Mouse (Mus musculus): Measurements from ENCODE around the gene Cpa4. TPM values are rescaled to one million over a fixed set of nuclear protein-coding genes. Genes with fewer than 3 reads are reported as not detected.
A peak's percentile ranks its signal among the peaks of the same experiment; 100 is the strongest.

Gene Cpa4
- total RNA-seq, 4 experiments from 2014 or later: 0.17 to 0.39 (median 0.18) TPM

DNA sequence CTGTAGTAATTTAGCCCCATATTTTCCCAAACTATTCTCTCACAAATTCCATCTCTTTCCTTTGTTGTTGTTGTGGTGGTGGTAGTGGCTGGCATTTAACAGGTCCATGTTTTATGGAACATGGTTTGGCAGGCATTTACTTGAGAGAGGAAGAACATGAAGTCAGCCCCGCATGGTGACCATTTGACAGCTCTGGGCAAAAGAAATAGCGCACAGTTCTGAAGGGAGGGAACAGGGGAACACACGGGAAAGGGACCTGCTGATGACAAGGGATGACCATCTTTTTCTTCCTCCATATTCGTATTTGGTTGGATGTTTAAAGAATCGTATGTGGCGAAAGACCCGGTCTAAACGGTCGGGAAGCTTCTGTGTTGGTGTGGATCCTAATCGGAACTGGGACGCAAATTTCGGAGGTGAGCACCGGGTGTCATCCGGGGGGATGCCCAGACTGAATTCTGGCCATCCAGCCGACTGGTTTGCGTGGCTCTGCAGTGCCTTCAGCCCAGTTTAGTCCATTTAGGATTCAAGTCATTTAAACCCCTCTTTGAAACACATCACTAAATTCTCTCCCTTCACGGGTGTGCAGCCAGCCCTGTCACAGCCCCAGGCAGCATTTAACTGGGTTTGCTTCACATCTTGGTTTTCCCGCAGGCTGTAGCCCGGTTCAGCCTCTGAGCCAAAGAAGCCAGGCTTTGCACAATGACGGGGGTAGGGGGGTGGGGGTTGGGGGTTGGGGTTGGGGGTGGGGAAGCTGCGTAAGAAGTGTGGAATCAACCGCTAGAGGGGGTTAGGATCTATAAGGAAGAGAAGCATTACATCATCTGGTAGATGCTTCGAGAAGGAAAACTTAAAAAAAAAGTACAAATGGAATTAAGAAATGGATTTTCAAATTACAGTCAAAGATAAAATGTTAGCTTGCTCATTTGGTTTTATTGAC is 16.3 kb upstream of the Cpa4 start:
- DNase-seq (ENCODE audit: low spot score in 2 of 2): no peak

DNA sequence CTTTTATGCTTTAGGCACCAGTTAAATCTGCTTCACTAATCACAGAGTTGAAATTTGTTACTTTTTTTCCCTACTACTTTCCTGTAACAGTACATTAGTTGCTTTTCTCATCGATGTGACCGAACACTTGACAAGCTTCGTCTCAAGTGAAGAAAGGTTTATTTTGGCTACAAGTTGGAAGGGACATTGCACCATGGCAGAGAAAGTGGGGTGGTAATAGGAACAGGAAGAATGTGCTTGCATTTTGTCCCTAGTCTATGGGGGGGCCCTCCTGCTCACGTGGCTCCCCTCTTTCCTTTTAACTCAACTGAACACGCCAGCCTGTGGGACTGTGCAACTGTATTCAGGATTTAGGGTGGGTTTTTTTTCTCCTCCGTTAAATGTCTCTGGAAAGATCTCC is 15.5 kb upstream of the Cpa4 start:
- DNase-seq (ENCODE audit: low spot score in 2 of 2): no peak

- no peak for DNase-seq (ENCODE audit: low spot score in 2 of 2)
Observed at GRCm38 (mm10) chr6:30553381-30554010, 14.7 kb upstream of the Cpa4 start.

DNA sequence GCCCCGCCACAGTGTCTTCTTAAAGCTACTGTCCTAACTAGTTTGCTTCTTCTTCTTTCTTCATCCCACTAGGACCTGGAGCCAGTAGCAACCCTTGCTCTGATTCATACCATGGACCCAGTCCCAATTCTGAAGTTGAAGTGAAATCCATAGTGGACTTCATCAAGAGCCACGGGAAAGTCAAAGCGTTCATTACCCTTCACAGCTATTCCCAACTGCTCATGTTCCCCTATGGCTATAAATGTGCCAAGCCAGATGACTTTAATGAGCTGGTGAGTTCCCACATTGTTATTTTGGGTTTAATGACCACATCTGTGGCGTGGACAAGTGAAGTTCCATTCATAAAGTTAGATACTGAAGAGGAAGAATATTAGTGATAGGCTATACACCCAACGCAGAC is 14.1 kb upstream of the Cpa4 start:
- no peak for DNase-seq (ENCODE audit: low spot score in 2 of 2)

- DNase-seq (ENCODE audit: low spot score in 2 of 2): no peak
Observed at GRCm38 (mm10) chr6:30554621-30555170, 13.5 kb upstream of the Cpa4 start.

DNA sequence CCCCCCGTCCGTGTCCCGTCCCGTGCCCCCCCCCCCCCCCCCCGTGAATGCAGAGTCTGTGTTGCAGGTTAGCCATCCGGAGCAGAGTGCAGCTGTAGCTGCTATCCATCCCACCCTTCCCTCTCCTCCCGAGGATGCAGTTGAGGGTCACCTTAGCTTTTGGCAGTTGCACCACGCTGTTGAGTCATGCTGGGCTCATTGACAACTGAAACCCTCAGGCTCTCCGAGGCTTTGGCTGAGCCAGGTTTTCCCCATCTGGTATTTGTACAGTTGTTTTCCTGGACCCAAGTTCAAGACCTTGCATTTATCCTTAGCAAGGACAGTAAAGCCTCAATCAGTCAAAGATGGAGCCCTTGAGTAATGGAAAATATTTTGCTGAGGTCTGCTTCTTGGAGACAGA is 12.1 kb upstream of the Cpa4 start:
- no peak for DNase-seq (ENCODE audit: low spot score in 2 of 2)

DNA sequence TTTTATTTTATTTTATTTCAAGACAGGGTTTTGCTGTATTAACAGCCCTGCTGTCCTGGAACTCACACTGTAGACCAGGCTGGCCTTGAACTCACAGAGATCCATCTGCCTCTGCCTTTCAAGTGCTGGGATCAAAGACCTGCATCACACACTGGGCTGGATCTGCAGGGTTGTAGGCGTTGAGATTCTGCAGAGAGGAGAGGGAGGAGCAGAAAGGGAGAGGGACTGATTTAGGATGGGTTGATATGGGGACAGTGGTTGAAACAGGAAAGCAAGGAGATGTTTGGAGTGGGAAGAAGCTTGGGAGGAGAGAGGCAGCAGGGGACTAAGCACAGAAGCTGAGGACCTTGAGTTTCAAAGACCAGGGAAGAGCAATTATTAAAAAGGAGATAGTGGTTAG is 8.4 kb upstream of the Cpa4 start:
- DNase-seq (ENCODE audit: low spot score in 2 of 2): no peak

DNA sequence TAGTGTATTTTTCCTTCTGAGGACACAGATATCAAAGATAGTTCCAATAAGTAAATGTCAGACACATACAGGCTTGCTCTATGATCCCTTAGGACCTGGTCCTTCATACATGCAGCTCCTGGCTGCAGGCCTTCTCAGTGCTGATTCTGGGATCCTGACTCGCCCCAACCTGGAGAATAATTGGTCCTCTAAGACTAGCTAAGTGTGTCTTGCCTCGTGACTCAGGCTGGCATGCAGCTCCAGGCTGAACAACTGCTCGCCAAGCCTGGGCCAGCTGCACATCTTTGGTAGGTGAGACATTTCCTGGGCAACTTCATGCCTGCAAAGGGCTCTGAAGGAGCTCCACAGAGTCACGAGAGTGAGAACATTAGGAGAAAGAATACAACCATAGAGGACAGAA is 6.0 kb upstream of the Cpa4 start:
- DNase-seq (ENCODE audit: low spot score in 2 of 2): no peak

DNA sequence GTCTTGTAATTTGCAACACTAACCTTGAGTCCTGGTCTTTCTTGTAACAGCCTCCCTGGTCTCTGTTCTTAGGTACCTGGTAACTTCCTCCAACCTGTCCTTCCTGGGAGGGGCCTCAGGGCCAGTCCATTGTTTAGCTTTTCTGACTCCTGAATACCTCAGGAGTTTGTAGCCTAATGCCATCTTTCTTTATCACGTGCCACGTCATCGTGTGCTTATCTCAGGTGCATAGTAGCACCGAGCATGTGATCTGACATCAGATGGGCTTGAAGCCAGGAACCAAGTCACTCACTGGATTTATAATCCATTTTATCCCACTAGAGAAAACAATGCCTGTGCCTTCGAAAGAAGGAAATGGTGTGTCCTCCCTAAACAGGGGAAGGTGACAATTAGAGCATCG is 4.6 kb upstream of the Cpa4 start:
- no peak for DNase-seq (ENCODE audit: low spot score in 2 of 2)

GRCm38 (mm10) chr6:30564051-30564450 is 4.1 kb upstream of the Cpa4 start:
- DNase-seq (ENCODE audit: low spot score in 2 of 2): no peak

GRCm38 (mm10) chr6:30569331-30569730 is 1.2 kb downstream of the Cpa4 start:
- DNase-seq (ENCODE audit: low spot score in 2 of 2): no peak

GRCm38 (mm10) chr6:30570012-30570411 is 1.8 kb downstream of the Cpa4 start:
- DNase-seq (ENCODE audit: low spot score in 2 of 2): no peak

GRCm38 (mm10) chr6:30572456-30573311 is 4.5 kb downstream of the Cpa4 start:
- peak; percentile 65 to 93 for DNase-seq (ENCODE audit: low spot score in 2 of 2)

- DNase-seq (ENCODE audit: low spot score in 2 of 2): no peak
Observed at GRCm38 (mm10) chr6:30573380-30573779, 5.2 kb downstream of the Cpa4 start.

- no peak for DNase-seq (ENCODE audit: low spot score in 2 of 2)
Observed at GRCm38 (mm10) chr6:30574945-30575344, 6.8 kb downstream of the Cpa4 start.

DNA sequence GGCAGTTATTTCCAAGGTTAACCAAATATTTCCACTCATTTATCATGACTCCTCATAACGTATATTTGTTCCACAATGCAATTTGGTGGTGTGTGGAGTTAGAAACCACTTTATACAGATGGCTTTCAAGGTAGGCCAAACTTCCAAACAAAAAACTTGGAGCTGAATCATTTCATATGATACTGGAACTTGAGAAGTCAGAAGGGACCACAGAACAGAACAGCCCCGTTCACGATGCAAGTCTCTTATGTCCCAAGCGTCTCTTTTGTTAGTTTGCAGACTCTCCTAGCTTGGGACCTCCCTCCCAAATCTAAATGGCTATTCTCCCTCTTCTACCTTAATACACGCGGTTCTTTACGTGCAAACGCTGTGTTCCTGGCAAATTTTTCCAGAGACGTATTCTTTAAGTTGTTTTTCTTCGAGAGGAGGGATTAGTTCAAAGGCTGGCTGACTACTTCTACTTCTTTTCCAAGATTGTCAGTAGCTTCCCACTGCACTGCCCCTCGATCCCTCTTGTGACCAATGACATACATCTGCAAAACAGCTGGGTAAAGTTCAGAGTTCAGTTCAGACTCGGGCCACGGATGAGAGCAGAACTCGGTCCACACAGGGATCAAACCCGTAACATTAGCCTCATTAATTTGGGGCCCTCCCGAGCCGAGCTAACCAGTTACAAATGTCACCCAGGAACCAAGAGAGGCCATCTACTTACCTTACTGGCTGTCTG is 8.5 kb downstream of the Cpa4 start:
- DNase-seq (ENCODE audit: low spot score in 2 of 2): no peak

- peak in 1 of 2 experiments; percentile 38 for DNase-seq (ENCODE audit: low spot score in 2 of 2)
Observed at GRCm38 (mm10) chr6:30579961-30580840, 12.0 kb downstream of the Cpa4 start.

DNA sequence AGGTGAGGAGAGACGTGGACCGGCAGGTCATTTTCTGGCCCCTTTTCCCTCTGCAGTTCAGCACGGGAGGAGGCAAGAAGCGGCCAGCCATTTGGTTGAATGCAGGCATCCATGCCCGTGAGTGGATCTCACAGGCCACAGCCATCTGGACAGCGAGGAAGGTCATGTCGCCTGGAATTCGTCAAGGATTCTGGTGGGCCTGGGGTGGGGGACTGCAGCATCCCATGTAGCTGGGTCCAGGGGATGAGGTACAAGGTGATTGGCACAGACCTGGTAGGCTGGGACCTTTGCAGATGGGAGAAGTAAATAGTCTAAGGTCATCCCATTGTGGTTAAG is 12.6 kb downstream of the Cpa4 start:
- DNase-seq (ENCODE audit: low spot score in 2 of 2): no peak

DNA sequence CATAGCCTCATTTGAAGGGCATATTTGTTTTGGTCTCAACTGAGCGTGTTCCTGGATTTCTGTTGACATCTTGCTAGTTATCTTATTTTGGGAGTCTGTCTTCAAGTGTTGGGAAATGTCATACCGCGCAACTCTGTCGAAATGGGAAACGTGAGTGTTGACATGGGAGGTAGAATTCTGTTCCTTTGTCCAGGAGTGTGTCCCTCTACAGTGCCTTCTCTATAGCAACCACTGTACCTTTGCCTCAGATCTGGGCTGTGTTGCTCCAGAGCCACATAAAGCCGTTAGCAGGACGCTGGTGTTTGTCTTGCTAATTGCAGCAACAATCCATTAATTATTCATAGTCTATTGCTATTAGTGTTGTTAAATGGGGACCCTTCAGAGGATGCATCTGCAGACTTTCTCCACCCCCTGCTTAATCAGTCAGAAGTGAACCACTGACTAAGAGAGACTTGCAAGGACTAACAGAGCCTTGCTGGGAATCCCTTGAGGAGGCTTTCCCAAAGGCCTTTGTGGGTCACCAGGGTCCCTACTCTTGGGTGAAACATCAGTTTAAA is 18.8 kb downstream of the Cpa4 start:
- no peak for DNase-seq (ENCODE audit: low spot score in 2 of 2)

GRCm38 (mm10) chr6:30589819-30590218 is 21.6 kb downstream of the Cpa4 start:
- no peak for DNase-seq (ENCODE audit: low spot score in 2 of 2)
